Mouse (Mus musculus): ENCODE data around the gene Ccdc141.

Gene Ccdc141

DNA sequence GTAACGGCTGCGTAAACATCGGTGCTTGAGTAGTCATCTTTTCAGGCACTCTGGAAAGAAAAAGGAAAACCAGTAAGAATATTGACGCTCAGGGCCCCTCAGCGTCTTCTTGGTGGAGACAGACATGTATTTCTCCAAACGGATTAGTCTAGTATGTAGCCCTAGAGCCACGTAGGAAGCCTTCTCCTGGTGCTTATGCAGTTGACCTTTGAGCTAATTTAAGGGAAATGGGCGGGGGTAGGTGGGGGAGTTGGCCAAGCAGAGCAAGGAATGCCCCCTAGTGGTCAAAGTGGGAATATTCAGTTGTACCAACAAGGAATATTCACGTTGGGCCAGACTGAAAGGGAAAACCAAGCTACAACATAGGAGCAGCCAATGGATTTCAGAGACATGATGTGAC lies 190.3 kb downstream of the Ccdc141 start:
- no peak for DNase-seq (ENCODE audit: low read depth, low spot score)

DNA sequence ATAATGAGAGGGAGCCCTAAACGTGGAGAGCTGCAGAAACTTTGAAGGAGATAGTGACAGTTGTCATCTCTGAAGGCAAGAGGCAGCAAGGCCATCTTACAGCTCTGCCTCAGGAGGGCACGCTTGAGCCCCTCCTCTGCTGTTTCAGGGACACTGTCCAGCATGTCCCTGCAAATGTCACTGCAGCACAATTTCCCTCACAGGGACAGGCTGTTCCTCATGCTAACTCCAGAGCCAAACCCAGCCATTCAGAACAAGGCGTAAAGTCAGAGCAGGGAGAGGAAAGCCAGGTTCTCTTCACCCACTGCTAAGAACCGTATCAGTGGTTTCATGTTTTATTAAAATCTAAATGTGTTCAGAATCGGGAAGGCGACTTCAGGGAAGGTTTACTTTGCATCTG lies 192.8 kb downstream of the Ccdc141 start:
- DNase-seq (ENCODE audit: low read depth, low spot score) = no peak

DNA sequence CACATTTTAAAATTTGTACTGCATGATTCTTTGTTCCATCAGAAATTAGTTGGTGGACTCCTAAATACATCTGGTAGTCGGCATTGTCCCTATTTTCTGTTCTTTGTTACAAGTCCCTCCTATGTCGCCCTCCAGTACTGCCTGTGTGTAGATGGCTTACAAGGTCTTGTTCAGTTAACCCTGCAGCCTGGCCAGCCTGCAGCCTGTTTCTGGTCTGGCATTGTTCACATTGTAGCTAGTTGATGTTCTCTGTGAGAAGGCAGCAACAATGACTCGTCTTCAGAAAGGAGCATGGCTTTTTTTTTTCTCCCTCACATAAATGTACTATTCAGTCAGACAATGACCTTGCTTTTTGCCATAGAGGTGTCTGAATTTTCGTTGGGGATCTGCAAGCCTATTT lies 198.4 kb downstream of the Ccdc141 start:
- no peak for DNase-seq (ENCODE audit: low read depth, low spot score)

DNA sequence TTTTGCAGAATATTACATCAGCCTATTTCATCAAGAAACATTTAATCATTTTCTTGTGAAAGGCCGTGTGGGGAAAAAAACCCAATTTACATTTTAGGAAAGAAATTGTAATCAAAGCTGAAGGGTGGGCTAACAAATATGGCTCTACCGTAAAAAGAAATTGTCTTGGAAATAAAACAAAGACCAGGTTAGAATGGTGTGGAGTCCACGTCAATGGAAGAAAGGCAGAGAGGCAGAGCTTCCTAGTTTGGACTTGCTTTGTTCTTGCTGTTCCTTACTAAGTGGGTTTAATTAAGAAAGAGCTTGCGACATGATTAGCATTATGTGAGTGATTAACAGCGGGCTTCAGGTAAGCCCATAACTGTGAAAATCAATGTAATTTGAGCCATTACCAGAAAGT lies 199.4 kb downstream of the Ccdc141 start:
- no peak for DNase-seq (ENCODE audit: low read depth, low spot score)

DNA sequence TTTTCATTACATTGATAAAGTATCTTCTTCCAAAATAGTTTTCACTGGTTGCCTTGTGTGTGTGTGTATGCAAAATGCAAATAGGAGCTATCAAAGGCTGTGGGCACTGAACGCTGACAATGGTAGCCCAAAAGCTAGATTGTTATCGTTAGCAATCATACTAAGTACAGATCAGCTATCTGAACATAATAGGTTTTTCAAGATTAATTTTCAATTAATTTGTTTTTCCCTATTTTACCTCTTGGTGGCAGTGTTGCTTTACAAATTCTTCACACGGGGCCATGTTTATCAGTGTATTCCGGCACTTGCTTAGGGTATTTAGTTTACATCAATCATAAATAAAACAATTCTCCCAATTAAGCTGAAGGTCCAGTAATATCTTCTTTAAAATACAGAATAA lies 199.8 kb downstream of the Ccdc141 start:
- no peak for DNase-seq (ENCODE audit: low read depth, low spot score)

DNA sequence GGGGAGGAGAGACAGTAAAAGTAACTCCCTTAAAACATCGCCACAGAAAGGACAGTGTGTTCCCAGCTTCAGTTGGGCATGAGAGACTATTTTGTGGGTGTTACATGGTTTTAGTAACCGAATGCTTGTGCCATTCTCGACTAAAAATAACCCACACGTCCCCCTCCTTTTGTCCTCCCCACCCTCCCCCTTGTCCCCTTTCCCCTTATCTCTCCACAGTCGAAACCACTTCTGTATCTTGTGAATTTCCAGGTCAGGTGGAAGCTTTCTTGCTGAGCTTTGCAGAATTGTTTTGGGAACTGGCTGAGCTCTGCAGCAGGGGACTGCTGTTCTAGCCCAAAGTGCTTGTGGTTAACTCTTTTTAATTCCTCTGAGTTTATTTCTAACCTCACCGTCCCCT lies 200.2 kb downstream of the Ccdc141 start:
- no peak for DNase-seq (ENCODE audit: low read depth, low spot score)

DNA sequence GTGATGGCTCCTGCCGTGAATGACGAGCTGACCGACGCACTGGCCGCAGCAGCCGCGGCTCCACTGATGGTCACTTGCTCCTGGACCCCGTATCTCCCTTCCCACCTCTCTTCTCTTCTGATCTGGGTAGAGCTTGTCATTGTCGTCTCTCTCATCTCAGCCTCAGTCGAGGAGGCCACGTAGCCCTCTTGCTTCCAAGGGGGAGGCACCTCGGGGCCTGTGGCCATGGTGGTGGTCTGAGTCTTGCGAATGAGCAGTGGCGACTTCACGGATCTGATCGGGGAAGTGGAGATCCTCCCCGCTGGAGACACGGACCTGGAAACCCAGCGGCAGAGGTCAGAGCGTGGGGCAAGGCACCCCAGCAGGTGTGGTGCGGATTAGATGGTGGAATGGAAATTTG lies 200.8 kb downstream of the Ccdc141 start:
- no peak for DNase-seq (ENCODE audit: low read depth, low spot score)

DNA sequence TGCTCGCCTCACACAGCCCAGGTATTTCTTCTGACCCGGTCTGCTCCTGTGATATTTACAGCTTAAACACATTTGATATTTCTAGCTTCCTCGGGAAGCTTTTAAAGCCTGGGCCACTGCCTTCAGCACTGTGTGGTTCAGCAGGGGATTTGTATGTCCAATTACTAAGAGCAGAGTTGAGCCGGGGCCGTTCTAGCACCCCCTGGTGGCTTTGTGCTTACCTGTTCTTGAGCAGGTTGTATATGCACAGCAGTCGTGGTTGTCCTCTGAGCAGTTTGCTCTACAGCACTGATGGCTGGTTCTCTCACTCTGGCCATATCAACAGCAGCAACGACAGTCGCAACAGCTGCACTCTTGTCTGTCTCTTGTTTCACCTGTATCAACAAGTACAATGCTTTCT lies 201.5 kb downstream of the Ccdc141 start:
- no peak for DNase-seq (ENCODE audit: low read depth, low spot score)

DNA sequence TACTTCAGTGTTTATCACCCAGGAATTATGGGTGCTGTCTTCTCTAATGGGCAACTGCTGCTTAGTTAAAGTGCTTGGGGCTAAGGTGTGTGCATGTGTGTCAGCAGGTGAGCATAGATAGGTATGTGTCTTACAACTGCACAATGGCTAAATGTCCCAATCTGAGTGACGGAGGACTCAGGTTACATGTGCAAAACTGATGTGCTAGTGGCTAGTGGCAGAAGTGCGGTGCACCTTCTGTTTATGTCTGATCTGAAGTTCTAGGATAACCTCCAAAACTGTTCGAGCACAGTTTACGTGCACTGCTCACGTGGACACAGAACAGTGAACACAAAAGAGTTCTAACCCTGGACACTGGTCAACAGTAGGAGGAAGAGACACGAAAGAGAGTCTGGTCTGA lies 203.9 kb downstream of the Ccdc141 start:
- no peak for DNase-seq (ENCODE audit: low read depth, low spot score)

DNA sequence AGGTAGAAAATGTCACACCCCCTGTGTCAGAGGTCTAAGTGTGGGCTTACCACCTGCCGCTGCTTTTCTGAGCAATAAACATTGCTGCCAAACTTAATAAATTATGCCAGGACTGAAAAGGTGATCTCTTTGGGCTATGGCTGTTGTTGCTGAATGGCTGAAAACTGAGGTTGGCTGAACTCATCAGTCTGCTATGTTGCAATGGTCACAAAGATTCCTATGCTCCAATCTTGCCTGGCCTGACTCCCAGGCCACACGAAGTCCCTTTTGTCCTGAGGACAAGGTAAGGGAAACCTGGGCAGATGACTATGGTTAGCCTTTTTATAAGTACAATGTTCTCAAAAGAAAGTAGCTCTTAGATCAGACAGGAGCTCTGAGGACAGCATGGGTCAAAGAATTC lies 204.4 kb downstream of the Ccdc141 start:
- DNase-seq (ENCODE audit: low read depth, low spot score) = no peak

DNA sequence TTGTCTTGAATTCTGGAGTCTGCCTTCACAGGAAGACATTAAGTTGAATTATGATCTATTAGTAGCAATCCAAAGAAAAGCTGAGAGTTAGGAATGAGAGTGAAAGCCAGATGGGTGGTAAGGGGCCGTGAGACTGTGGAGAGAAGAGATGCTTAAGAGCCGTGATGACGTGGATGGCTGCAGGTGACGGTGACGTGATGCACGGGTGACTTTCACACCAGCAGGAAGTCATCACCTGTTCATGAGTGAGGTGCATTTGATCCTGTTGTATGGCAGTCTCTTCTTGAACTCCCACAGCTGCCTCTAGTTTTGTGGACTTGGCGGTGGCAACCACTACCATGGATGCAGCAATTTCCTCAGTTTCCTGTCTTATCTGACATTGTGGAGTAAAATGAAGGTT lies 204.9 kb downstream of the Ccdc141 start:
- DNase-seq (ENCODE audit: low read depth, low spot score) = no peak

DNA sequence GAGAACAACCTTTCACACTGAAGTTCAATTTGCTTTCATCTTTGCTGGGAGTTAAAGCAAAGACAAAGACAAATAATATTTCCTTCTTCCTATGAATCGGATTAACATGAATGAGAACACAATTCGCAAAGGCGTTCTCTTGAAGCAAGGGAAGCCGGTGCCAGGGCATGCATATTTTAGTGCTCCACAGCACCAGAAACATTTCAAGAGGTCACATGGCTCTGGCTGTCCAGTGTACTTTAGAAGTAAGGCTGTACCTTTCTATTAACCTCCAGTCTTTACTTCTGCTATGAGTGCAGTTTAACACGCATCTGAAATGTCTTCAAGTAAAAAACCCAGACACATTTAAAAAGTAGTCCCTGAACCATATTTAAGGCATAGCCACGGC lies 208.4 kb downstream of the Ccdc141 start:
- DNase-seq (ENCODE audit: low read depth, low spot score) = no peak

DNA sequence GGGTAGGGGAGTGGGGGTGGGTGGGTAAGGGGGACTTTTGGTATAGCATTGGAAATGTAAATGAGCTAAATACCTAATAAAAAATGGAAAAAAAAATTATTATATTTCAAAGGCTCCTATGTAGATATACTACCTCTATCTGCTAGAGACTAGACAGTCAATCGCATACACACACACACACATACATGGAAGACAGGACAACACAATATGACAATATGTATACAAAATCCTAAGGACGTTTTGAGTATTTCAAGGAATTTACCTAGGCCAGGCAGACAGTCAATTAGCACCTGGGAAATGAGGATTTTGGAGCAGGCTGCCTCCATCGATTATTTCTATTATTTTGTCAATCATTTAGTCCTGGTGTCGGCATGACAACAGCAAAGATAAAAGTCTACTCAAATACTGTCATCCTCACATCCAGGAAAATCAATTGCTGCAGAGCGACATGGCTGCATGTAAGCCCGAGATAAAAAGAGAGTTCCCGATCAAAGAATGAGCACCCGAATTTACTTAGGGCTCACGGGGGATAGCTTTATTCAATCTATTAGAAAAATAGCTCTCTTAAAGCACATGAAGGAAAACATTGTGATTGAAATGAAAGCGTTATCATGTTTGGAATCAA lies 208.9 kb downstream of the Ccdc141 start:
- DNase-seq (ENCODE audit: low read depth, low spot score) = no peak

Measured in brain, embryonic 18.5 days (tissue).